Mouse (Mus musculus) kidney, postnatal 0 days (tissue): ENCODE measurements around the gene Zcchc10. TPM values are rescaled to one million over a fixed set of nuclear protein-coding genes. Genes with fewer than 3 reads are reported as not detected.

Source experiments
- ATAC-seq: fragments of 200-750 bp; cut with Nextera tagmentation; replicated peaks from 2 replicates; pipeline ENCODE4 v1.8.0; 2017; ENCODE audit warnings: low read depth, moderate number of reproducible peaks, moderate TSS enrichment, moderate library complexity; ENCODE audit not compliant: low FRiP score
- DNase-seq: peaks from one replicate; pipeline ENCODE4 v3.0.0-alpha.2; 2016; ENCODE audit warnings: low spot score
- H3K27ac ChIP-seq: fragments of 300-500 bp; sonication (generic); 2 replicates; pipeline ENCODE4 v1.5.1; 2014; ENCODE audit warnings: mild to moderate bottlenecking
- H3K27me3 ChIP-seq: fragments of 300-500 bp; sonication (generic); 2 replicates; pipeline ENCODE4 v1.6.1; 2014; ENCODE audit warnings: low read length, mixed read lengths; ENCODE audit not compliant: insufficient read depth
- H3K36me3 ChIP-seq: fragments of 300-500 bp; sonication (generic); 2 replicates; pipeline ENCODE4 v1.6.1; 2014; ENCODE audit warnings: low read length, mixed read lengths; ENCODE audit not compliant: insufficient read depth
- H3K4me1 ChIP-seq: fragments of 300-500 bp; sonication (generic); replicated peaks from 2 replicates; pipeline ENCODE4 v1.6.1; 2014; ENCODE audit warnings: antibody characterized with exemption, low read length, mixed read lengths; ENCODE audit not compliant: insufficient read depth
- H3K4me2 ChIP-seq: fragments of 300-500 bp; sonication (generic); 2 replicates; pipeline ENCODE4 v1.6.1; 2014; ENCODE audit warnings: mild to moderate bottlenecking, low read length, moderate library complexity, mixed read lengths
- H3K4me3 ChIP-seq: fragments of 300-500 bp; sonication (generic); replicated peaks from 2 replicates; pipeline ENCODE4 v1.5.1; 2014; ENCODE audit warnings: low read depth, low read length
- H3K9ac ChIP-seq: fragments of 300-500 bp; sonication (generic); 2 replicates; pipeline ENCODE4 v1.6.1; 2014; ENCODE audit warnings: low read depth, low read length
- H3K9me3 ChIP-seq: fragments of 300-500 bp; sonication (generic); replicated peaks from 2 replicates; pipeline ENCODE4 v1.6.1; 2016; ENCODE audit warnings: low read length, inconsistent platforms, mixed read lengths
- CTCF ChIP-seq: IDR thresholded peaks from 2 replicates; pipeline ENCODE4 v1.5.1; 2016; ENCODE audit warnings: antibody characterized with exemption, low read depth, mild to moderate bottlenecking, moderate library complexity
- WGBS: fragments of 180-500 bp; shearing (Covaris S2); extraction: QIAGEN DNeasy Blood & Tissue Kit; methylation state at CpG from one replicate; pipeline ENCODE4 v1.1.7; 2014; 5-methylcytosine and 5-hydroxymethylcytosine counted together
- polyA plus RNA-seq: library from polyadenylated mRNA; unstranded; fragments of >200 nt; fragmentation: Nextera tagmentation; extraction: Ambion mirVana; gene quantifications from 2 replicates; pipeline ENCODE4 v1.2.1, GENCODE M21; 2015

Zcchc10 gene
- polyA plus RNA-seq, 1 experiment from 2014 or later, result 21.1 TPM

GRCm38 (mm10) chr11:53358504-53359155, 34.2 kb downstream of the Zcchc10 start:
- Histone ChIP-seq H3K36me3 (no peaks in the 10 kb centered on the region), H3K9me3 (no peaks in the 10 kb centered on the region), H3K4me2 (no peak overlapping the region), H3K27ac (no peak overlapping the region), H3K9ac (no peak overlapping the region), H3K27me3 (no peaks in the 10 kb centered on the region), H3K4me3 (no peak overlapping the region), H3K4me1 (no peaks in the 10 kb centered on the region)
- no peak for ATAC-seq
- no peak for DNase-seq
- WGBS, result 60% methylated on average over 5 of the region's 5 CpGs
- no peak for TF ChIP-seq CTCF

GRCm38 (mm10) chr11:53367032-53367431, 42.6 kb downstream of the Zcchc10 start:
- Histone ChIP-seq H3K27ac (no peak overlapping the region), H3K9ac (no peak overlapping the region), H3K4me2 (no peak overlapping the region), H3K27me3 (no peaks in the 10 kb centered on the region), H3K9me3 (no peaks in the 10 kb centered on the region), H3K4me3 (no peak overlapping the region), H3K4me1 (no peaks in the 10 kb centered on the region), H3K36me3 (peaks cover 10% of the 10 kb centered on the region; the same call in 1 of the 2 replicates)
- WGBS, result 77% methylated on average over 2 of the region's 2 CpGs
- ATAC-seq (no peak), DNase-seq (no peak)
- TF ChIP-seq CTCF, result no peak

- Histone ChIP-seq H3K27me3 (no peaks in the 10 kb centered on the region), H3K36me3 (peaks cover 40% of the 10 kb centered on the region), H3K4me2 (no peak overlapping the region), H3K4me3 (no peak overlapping the region), H3K9ac (no peak overlapping the region), H3K4me1 (no peaks in the 10 kb centered on the region), H3K9me3 (no peaks in the 10 kb centered on the region), H3K27ac (no peak overlapping the region)
- TF ChIP-seq CTCF, result no peak
- WGBS, result 85% methylated on average over 1 of the region's 1 CpGs
- no peak for ATAC-seq
- DNase-seq, result no peak
Observed at GRCm38 (mm10) chr11:53378918-53379317, 54.4 kb downstream of the Zcchc10 start.

Other genes starting within 250 kb of the Zcchc10 start
- gene Hspa4, start 24.2 kb upstream of the Zcchc10 start, polyA plus RNA-seq, result 79.8 and 84.5 TPM in 2 replicates
- gene Aff4, start 26.2 kb downstream of the Zcchc10 start, polyA plus RNA-seq, result 33.9 and 34.5 TPM in 2 replicates
- gene Leap2, start 98.5 kb downstream of the Zcchc10 start, polyA plus RNA-seq, result 0.24 and 0.28 TPM in 2 replicates
- 1,154 and 1,231 TPM in 2 replicates for gene Uqcrq, start 106.2 kb downstream of the Zcchc10 start, polyA plus RNA-seq
- 0.57 and 1.0 TPM in 2 replicates for gene Gdf9, start 106.3 kb downstream of the Zcchc10 start, polyA plus RNA-seq
- 0.08 and 0.14 TPM in 2 replicates for gene Gm10447, start 132.4 kb downstream of the Zcchc10 start, polyA plus RNA-seq
- 1.1 and 1.2 TPM in 2 replicates for gene Shroom1, start 132.5 kb downstream of the Zcchc10 start, polyA plus RNA-seq
- not detected in 2 replicates for gene Gm9837, start 145.8 kb downstream of the Zcchc10 start, polyA plus RNA-seq
- not detected in 2 replicates for gene Gm9945, start 155.5 kb downstream of the Zcchc10 start, polyA plus RNA-seq
- 0.26 and 0.39 TPM in 2 replicates for gene Sowaha, start 155.6 kb downstream of the Zcchc10 start, polyA plus RNA-seq
- 13.1 and 15.7 TPM in 2 replicates for gene Sept8, start 194.6 kb downstream of the Zcchc10 start, polyA plus RNA-seq
- gene Kif3a, start 242.7 kb downstream of the Zcchc10 start, polyA plus RNA-seq, result 50.6 and 54.6 TPM in 2 replicates